Mouse (Mus musculus) c-Kit-positive CD71-negative TER-119-negative erythroid progenitor cells, embryonic 14.5 days (primary cell): ENCODE data around the gene Tmem207.

Source experiments
- DNase-seq: peaks from one replicate; pipeline ENCODE4 v3.0.0-alpha.2; 2013; ENCODE audit warnings: low read depth

Tmem207 gene

DNA sequence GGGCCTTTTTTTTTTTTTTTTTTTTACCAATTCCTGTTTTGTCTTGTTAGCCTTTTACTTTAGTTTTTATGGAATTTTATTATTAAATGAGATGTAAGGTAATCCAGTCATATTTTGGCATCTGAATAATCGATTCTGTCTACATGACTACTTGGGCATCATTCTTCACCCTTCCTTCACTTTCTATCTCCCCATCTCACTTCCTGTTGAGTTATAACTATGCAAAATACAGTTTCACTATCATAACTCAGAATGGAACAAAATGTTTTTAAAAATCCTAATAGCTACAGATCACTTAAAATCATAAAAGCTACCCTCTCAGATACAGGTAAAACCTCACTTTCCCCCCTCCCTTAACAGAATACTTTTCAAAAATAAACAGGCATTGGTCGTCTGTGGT, 70.4 kb downstream of the Tmem207 start:
- no peak for DNase-seq

DNA sequence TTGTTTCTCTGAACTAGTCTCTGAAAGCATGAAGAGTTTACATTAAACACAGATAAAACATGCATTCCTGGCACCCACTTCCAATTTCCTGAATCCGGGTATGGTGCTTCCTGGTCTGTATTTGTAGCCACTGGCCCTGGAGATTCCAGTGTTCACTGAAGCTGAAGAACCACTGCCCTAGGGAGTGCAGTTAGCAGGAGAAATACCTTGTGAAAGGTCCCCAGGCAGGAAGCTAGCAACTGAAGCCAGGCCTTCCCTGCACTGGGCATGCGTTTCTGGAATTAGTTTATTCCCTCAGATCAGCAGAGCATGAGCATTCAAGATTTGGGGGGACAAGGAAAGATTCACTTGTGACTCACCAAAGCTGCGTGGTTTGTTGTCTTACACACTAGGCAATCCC, 72.4 kb downstream of the Tmem207 start:
- no peak for DNase-seq
